Mouse (Mus musculus): ENCODE data around the gene Fam241a.

Gene Fam241a

DNA sequence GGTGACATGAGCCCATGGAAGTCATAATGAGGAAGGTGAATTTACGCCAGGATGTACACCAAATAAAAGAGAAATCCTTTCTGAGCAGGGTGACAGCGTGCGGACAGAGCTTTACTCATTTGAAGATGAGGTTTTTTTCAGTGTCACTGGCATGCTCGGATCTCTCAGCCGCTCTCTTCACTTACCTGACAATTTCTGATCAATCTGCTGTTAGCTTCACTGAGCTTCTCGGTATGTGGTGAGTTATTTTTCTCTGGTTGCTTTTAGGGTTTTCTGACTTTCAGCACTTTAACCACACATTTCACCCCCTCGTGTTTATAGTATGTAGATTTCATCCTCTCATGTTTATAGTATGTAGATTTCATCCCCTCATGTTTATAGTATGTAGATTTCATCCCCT is 21.1 kb downstream of the Fam241a start:
- DNase-seq = no peak

DNA sequence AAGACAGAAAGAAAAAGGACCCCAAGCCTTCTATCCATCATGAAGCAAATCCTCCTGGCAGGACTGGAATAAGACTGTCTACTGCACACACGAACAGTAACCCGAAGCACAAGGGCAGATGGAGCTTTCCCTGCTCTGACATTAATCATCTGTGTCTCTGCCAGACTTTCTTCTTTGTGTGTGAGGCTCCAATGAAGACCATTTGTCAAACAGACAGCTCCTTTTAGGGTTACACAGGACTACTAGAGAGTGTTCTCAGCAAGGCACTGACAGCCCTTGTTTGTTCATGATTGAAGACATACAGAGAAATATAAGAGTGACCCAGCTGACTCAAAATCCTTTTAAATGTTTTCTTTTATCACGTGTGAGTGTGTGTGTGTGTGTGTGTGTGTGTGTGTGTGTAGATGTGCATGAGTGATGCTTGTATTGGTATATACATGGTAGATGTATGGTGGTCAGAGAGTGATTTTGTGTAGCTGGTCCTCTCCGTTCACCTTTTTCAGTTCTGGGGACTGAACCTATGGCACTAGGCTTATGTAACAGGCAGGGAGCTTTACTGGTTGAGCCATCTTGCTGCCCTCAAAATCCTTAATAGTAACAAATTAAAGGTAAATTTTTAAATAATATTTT is 21.8 kb downstream of the Fam241a start:
- no peak for DNase-seq

DNA sequence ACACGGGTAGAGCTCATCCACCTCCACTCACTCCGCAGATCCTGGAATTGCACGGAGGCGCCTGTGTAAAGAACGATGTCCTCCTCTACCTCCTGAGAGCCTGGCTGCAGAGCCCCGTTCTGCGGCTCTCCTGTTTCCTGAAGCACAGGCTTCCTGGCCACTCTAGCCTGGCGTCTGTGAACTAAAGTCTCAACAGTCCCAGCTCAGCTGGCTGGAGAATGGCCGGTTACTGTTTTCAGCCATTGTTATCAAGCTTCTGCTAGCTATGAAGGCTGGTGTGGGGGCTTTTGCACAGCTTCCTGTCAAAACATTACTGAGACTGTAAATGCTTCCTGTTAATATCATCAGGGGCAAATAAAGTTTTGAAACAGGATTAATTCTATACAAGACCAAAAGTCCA is 24.5 kb downstream of the Fam241a start:
- DNase-seq = peak; percentile 31

DNA sequence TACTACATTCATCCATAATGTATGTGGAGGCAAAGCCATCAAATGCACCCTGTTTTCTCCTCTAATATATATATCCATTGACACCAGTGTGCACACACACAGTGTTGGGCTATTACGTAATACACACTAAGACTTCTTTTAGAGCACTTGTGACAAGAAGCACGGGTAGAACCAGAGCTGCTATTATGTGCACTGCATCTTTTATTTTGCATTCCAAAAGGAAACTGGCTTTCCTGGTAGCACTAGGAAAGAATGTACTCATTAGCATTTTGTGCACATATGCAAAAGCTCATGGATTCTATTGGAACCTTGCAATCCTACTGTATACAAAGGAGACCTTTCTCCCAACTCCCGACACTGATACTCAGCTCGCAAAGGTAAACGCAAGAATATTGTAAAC is 27.2 kb downstream of the Fam241a start:
- no peak for DNase-seq

DNA sequence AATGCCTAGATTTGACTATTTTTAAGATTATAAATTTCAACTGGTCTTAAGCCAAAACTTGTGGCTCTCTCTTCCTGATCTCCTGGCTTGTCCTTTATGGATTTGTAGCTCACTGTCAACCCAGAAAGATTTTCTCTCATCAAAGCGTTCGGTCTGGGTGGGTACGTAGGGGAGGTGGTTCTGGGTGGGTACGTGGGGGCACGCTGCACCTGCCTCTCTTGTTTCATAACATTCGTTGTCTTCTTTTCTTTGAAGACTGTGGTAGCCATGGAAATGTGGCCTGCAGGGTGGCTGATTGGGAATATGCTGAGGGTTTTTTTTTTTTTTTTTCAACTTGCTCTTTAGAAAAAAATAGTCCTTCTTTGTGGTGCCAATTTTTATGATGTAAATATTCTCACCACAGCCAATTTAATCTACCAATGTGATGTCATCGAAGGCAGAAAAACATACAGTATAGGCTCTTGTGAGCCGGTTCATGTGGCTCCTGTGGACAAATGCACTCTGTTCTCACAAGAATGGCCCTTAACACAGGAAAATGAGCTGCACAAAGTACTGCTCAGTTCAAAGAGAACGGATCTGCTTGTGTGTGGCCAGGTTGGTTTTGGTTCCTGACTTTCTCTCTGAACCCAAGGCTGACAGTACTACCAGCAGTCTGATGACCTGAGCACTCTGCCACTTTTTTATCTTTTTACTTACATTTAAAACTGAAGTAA is 27.9 kb downstream of the Fam241a start:
- DNase-seq = no peak

DNA sequence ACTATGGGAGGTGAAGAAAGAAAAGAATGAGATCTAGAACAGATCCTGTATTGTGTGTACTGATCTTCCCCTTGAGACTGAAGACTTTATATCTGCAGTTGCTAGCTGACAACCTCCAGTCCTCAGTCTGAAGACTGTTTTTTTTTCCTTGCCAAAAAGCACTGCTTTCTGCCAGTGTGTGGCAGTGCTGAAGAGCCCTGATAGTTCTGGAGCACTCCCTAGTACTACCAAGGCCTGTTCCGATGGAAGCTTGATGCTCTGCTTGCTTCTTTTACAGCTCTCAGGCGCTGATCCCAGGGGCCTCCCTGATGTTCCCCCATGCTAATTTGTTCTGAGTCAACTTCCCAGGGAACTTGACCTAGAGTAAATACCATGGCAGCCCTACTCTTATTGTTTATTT is 31.9 kb downstream of the Fam241a start:
- no peak for DNase-seq

DNA sequence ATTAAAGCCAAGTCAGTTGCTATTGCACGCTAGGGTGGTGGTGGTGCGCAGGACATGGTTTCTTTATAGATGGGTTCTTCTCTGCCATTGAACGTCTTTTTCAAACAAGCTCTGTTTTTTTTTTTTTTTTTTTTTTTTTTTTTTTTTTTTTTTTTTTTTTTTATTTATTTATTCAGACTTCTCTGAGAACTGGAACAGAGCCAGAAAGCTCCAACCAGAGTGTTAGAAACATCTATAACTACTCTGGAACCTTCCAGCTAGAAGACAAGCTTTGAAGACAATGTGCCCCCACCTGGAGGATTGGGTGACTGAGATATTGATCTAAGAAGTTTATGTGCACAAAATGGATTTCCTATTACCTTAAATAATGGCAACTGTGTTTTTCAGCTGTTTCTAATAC is 32.6 kb downstream of the Fam241a start:
- no peak for DNase-seq

DNA sequence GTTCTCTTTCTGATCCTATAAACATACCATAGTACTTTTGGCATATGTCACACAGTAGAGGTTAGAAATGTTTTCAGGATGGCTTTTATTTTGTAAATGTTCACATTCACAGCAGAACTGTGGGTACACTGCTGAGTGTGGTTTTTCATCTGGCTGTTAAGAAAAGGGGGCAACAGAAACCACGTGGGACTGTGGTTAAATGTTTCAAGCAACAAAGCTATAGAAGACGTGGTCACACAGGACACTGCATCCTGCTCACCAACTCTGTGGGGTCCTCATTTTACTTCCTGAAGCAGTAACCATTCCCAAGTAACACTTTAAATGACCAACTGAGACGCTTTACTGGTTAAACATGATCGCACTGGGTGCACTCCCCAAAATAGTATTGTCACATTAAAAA is 33.6 kb downstream of the Fam241a start:
- DNase-seq = no peak

DNA sequence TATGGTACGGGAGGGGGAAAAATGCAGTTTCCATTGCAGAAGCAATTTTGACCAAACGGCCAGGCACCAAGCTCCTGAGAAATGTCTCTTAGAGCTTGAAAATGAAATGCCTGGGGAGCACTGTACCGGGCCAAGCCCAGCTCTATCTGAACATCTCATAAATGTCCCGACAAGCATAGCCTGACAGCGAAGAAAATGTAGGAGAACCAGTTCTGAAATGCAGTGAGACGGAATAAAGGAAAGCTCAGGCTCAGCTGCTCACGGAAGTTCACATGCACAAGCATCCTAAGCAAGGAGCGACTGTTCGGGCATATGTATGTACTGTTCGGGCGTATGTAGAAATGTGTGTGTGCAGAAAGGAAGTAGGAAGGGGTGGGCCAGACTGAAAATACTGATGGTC is 34.8 kb downstream of the Fam241a start:
- no peak for DNase-seq

DNA sequence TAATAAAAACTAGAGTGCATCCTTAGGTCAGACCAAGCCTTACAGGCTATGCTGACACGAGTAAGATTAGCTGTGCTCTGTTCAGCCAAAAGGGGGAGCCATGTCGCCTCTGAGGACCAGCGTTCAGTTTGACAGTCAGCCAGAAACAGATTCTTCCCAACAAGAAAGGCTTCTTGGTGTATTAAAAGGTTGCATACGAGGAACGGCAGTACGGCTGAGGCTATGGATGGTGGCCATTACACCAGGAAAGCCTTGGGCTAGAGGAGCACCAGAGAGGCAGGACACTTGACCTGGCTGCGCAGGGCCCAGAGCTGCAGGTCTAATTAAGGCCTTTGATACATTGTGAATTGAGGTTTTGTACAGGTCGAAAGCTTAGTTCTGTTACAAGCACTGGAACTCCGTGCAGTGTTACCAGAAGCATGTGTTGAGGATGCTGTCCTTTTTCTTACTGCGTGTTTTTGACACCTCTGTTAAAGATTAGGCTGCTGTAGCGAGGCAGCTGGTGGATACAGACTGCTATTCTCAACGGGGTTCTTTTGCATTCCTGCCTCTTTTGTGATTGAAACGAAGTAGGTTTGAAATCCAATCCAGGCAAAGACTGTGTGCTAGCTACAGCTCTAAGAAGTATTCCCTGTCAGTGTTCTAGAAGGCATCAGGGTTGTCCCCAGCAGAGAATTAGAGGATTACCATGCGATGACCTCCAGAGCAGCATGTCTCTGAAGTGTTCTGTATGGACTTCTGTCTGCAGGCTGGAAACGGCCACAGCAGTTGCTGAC is 42.5 kb downstream of the Fam241a start:
- peak; percentile 90 for DNase-seq

DNA sequence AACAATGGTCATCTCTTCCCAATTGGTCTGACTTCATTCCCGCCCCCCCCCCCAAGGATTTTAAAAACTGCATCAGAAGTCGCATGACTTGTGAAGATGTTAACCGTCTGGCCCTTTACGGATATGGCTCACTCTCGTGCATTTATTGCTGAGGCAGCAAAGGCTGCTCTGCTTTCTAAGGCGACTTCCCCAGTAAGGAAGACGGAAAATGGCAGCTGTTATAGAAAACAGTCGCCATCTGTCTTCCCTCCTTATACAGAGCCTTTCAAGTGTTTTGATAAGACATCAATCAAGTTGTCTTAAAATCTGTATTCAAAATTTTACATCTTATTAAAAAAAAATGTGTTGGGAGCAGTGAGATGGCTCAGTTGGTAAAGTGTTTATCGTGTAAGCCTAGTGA is 43.4 kb downstream of the Fam241a start:
- no peak for DNase-seq

DNA sequence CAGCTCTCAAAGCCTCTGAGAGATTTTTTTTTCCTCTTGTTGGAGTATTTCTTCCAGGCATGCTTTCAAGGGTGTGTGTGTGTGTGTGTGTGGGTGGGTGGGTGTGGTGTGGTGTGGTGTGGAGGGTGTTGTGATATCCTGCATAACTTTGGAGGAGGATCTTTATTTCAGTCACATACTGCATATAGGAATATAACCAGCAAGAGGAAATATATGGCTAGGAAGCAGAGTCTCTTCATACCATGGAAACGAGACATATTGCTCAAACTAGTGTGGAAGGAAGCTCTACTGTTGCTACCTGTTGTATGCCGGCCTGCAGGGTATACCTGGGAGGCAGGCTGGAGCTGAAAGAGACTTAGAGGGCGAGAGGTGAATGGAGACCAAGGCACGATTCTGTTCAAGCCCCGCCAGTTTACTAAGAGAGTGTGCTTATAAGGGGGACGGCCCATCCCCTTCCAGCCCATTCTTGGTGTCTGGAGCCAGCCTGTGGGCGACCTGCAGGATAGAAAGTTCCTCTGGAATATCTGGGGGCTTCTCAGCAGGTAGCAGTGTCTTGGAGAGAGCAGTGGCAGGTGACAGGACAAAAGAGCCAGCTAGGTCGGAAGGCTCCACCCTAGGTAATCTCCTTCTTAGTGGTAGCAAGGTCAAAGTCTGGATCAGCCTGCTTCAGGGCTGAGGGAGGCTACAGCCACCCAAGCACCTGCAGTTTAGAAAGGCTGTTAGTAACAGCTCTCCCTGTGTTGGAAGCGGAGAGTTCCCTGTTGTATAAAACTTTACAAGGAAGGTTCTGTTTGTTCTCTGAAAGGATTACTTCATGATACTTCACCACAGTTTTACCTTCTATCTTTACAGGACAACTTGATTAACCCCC is 45.1 kb downstream of the Fam241a start:
- no peak for DNase-seq

DNA sequence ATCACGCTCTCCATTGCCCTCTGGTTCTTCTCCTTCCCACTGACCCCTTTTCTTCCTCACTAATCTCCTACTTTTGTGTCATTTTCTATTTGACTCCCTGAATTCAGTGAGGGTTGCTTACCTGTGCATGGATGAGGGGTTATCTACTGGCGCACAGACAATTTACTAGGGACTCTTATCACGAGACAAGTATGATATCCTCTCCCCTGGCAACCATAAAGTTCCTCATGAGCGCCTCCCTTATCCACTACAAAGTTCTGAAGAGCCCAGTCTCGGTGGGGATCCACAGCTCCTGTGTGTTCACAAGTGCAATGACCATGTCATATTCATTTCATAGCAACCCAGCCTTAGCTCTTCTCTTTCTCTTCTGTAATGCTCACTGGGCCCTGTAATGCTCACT is 46.2 kb downstream of the Fam241a start:
- no peak for DNase-seq

DNA sequence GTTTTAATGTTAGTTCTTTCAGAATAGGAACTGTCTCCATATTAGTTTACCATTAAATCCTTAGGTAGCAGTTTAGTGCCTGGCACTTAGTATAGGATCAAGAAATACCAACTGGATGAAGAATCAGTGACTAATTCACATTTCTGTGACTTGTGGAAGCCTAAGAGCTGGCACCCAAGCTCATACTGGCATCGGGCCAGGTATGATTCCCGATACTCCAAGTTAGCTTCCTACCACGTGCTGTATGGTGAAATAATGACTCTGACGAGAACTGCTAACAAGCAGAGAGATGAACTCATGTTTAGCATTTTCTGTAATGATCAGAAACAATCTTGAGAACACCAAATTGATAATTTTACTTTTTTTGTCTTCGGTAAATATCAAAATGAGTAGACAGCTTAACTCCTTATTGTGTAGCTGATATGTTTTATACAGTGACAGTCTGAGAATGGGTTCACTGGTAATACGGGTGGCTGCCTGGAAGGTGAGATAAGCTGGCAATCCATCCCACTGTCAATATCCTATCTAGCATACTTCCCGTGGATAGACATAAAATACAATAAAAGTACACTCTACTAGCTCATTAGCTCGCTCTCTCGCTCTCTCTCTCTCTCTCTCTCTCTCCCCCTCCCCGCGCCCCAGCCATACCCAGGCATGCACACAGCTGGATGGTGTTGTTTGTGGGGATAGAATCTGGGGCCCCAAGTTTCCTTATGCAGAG is 47.9 kb downstream of the Fam241a start:
- peak; percentile 27 for DNase-seq

DNA sequence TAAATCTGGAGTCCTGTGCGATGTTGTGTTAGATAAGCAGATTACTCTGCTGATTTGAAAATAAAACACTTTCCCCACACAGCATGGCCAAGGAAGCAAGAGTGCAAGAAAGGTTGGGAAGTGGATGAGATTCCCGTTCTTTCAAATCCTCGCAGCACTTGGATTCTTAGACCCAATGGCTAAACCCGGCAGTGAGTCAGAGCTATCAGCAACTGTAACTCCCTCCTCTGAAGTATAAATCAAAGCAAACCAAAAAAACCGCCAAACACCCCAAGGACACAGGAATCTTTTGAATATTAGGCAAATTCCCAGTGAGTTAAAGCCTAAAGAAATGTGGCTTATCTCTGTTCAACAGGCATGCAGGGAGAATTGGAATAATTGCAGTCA is 52.2 kb downstream of the Fam241a start:
- no peak for DNase-seq

DNA sequence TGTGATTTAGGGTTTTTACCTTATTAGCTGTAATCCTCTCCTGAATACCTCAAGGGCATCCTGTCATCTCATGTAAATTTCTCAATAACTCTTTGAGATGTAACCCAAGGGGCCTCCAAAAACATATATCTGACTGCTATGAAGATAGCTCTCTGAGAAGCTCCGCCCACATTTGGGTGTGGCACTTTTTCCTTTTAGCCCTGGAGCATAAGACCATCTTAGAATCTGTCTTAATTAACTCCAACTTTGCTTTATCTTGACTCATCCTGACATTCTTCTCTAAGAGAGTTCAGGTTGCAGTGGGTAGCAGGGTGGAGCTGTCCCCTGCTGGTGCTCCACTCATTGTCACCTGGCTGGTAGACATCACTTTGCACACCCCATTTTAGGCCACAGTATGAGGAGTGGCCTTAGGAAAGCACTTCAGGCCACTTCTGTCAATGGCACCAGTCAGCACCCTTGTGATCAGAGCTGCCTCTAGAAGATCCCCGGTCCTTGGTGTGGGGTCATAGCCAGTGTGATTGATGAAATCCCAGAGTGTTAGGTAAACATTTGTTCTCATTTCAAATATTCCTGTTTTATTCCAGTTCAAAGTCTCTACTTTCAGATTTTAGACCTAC is 52.7 kb downstream of the Fam241a start:
- DNase-seq = peak; percentile 21

DNA sequence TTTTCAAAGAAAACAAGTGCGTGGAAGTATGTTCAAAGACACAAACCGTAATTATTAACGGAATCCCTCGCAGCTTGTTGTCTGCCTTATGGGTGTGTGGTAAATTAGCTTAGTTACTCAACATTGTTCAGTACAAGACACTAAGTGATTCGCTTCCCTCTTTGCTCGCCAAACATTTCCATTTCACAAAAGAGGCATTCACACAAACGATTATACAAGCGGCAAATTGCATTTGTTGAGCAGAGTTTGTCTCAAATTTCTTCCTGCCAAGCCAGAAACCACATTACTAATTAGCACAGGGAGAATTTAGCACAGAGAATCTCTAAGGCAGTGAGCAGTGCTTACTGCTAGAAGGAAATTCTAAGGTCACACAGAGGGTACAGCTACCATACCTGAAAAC is 54.2 kb downstream of the Fam241a start:
- no peak for DNase-seq

DNA sequence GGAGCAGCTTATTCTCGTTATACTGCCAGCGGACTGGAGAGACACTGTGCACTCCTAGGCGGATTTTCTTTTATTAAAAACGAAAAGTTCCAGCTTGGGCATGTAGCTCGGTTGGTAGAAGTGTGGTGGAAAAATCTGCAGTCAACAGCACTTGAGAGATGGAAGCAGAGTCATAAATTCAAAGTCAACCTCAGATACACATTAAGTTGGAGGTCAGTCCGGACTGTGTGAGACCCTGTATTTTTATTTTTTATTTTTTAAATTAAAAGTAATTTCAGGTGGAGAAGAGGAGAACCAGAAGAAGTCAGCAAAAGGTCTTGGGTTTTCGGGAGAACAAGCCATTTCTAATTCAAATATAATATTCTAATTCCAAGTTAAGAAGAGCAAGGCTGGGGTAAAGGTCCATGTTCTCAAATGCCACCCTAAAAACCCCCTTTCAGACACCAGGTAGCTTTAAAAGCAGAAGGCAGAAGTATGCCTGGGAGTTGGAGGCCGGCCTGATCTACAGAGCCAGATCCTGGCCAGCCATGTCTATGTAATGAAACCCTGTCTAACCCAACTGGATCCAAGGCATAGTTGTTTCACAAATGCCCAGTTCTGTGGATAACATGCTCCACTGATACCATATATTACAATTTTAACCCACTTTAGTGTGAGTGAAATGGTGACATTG is 58.0 kb downstream of the Fam241a start:
- no peak for DNase-seq

DNA sequence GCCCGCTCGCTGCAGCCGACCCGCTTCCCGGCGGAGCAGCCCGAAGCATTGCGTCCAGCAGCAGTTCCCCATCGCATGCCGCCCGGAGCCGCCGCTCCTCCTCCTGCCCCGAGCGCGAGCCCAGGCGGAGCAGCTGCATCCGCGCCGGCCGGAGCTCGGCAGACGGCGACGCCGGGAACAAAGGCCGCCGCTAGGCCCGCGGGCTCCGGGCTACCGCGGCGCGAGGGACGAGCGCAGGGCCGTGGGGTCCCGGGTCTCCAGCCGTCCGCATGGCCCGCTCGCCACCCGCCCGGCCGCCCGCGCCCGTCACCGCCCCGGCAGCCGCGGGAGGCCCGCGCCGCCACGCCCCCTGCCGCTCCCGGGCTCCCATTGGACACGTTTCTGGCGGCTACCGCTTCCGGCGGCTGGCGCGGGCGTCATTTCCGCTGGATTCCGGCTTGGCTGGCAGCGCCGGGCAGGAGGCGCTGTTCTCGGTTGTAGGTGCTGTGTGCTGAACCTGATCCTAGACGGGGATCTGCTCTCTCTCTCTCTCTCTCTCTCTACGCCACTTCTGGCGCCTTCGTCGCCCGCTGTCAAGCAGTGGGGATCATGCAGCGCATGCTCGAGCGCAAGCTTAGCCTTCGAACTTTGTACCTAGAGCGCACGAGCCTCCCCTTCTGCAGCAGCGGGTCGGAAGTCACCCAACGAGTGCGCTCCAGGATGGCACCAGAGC is 58.8 kb downstream of the Fam241a start, which contains the start of gene Ap1ar:
Gene Ap1ar (minus strand): TSS at position 370 of the 712 bp plus-strand sequence.
- DNase-seq = peak; percentile 97

DNA sequence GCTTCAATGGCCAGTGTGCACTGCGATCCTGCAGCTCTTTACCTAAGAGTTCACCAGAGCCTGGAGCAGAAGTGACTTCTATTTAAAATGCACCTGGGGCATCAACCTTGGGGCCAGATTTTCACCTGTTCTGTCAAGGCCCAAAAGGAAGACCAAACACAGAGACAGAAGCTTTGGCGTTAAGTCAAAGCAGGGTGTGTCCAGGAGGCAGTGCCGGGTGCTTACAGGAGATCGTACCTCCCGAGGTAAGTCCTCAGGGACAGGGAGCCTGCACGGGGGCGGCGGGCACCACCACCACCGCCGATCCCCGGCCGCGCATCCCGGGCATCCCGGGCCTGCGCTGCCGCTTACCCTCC is 59.3 kb downstream of the Fam241a start:
- no peak for DNase-seq

DNA sequence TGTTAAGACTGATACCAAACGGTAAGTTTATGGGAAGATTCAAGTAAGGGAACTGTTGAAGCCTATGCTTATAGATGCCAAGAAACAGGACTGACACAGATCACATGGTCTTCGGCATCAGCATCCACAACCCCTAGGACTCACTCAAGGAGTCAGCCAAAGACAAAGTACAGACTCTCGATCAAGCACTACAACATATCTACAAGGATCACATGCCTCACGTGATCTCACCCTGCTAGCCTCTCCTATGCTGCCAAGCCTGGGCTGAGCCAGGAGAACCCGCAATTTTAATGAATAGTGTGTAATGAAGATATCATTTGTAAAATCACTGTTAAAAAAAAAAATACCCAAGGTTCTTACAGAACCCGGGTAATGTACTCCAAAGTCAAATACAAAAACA is 60.5 kb downstream of the Fam241a start:
- no peak for DNase-seq
